Mouse (Mus musculus): ENCODE results near the gene Scn4b.

DNA sequence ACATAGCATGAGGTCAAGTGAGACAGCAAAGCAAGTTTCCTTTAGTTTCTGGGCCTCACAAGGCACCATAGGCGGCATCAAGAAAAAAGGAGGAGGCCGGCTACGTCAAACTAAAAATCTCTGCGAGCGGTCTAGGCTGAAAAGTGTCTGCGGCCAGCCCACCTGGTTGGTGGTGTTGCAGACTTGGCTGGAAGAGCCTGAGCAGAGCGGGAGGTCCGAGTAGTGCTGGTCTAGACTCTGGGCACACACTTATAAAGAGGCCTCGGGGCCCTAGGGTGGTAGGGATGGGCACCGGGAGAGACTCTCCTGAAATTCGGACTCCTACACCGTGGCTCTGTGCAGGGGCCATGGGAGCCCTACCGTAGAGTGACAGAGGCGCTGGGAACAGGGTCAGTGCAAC lies 22.5 kb upstream of the Scn4b start:
- TF ChIP-seq CTCF (IDR thresholded peaks at IDR 0.05; ENCODE audit: low read depth) (no peak), EP300 (IDR thresholded peaks at IDR 0.05; ENCODE audit: low read depth) (no peak)
